Mouse (Mus musculus) hindbrain, embryonic 12.5 days (tissue): ENCODE measurements around the gene Mcat. TPM values are rescaled to one million over a fixed set of nuclear protein-coding genes. Genes with fewer than 3 reads are reported as not detected.
"Not testable (repeated sequence)": the region's sequence is repeated elsewhere in the genome, so short reads cannot be mapped to it uniquely, and the experiment has no call there.

Source experiments
- ATAC-seq: fragments of 200-750 bp; cut with Nextera tagmentation; 2 replicates; pipeline ENCODE4 v1.8.0; 2017; ENCODE audit warnings: moderate TSS enrichment; ENCODE audit not compliant: low FRiP score
- H3K27ac ChIP-seq: fragments of 300-500 bp; sonication (generic); 2 replicates; pipeline ENCODE4 v1.5.1; 2016; ENCODE audit warnings: mild to moderate bottlenecking
- H3K27me3 ChIP-seq: fragments of 300-500 bp; sonication (generic); 2 replicates; pipeline ENCODE4 v1.6.1; 2016; ENCODE audit warnings: mild to moderate bottlenecking
- H3K36me3 ChIP-seq: fragments of 300-500 bp; sonication (generic); 2 replicates; pipeline ENCODE4 v1.6.1; 2016; ENCODE audit warnings: mild to moderate bottlenecking
- H3K4me1 ChIP-seq: fragments of 300-500 bp; sonication (generic); 2 replicates; pipeline ENCODE4 v1.6.1; 2016
- H3K4me2 ChIP-seq: fragments of 300-500 bp; sonication (generic); replicated peaks from 2 replicates; pipeline ENCODE4 v1.6.1; 2016; ENCODE audit warnings: mild to moderate bottlenecking
- H3K4me3 ChIP-seq: fragments of 300-500 bp; sonication (generic); 2 replicates; pipeline ENCODE4 v1.5.1; 2016; ENCODE audit warnings: mild to moderate bottlenecking
- H3K9ac ChIP-seq: fragments of 300-500 bp; sonication (generic); 2 replicates; pipeline ENCODE4 v1.6.1; 2016; ENCODE audit warnings: mild to moderate bottlenecking, moderate library complexity
- H3K9me3 ChIP-seq: fragments of 300-500 bp; sonication (generic); replicated peaks from 2 replicates; pipeline ENCODE4 v1.6.1; 2016; ENCODE audit warnings: mild to moderate bottlenecking
- WGBS: fragments of 180-500 bp; shearing (Covaris S2); methylation state at CpG from one replicate; pipeline ENCODE4 v1.1.7; 2016; 5-methylcytosine and 5-hydroxymethylcytosine counted together
- microRNA-seq: library from miRNA; unstranded; fragments of <30 nt; microRNA quantifications from one replicate; pipeline ENCODE4, GENCODE M21; 2017
- polyA plus RNA-seq: library from polyadenylated mRNA; unstranded; fragments of >200 nt; fragmentation: Nextera tagmentation; extraction: Ambion mirVana; gene quantifications from 2 replicates; pipeline ENCODE4 v1.2.1, GENCODE M21; 2016

Gene Mcat
- polyA plus RNA-seq, 1 experiment from 2014 or later: 40.7 TPM

GRCm38 (mm10) chr15:83515018-83515417, 48.6 kb downstream of the Mcat start:
- ATAC-seq: no peak
- Histone ChIP-seq H3K27me3 (0 out of 2 replicates have a peak, but pooled peaks cover 3% of the 10 kb centered on the region), H3K4me2 (no peak overlapping the region), H3K4me3 (no peak overlapping the region), H3K9ac (no peak overlapping the region), H3K4me1 (no peaks in the 10 kb centered on the region), H3K9me3 (no peaks in the 10 kb centered on the region), H3K27ac (no peak overlapping the region), H3K36me3 (no peaks in the 10 kb centered on the region)
- WGBS: 68% methylated on average over 5 of the region's 5 CpGs

- WGBS: 83% methylated on average over 13 of the region's 13 CpGs
- no peak overlapping the region for H3K4me3 ChIP-seq
- no peak overlapping the region for H3K27ac ChIP-seq
- H3K9ac ChIP-seq: no peak overlapping the region
- ATAC-seq: no peak
- no peak overlapping the region for H3K4me2 ChIP-seq
- peaks cover 13% of the 10 kb centered on the region for H3K4me1 ChIP-seq
- H3K27me3 ChIP-seq: no peaks in the 10 kb centered on the region
- no peaks in the 10 kb centered on the region for H3K9me3 ChIP-seq
- no peaks in the 10 kb centered on the region for H3K36me3 ChIP-seq
Measured at GRCm38 (mm10) chr15:83512489-83513281, 50.9 kb downstream of the Mcat start.

GRCm38 (mm10) chr15:83510805-83511405, 52.7 kb downstream of the Mcat start, which contains the start of gene Ttll1:
Gene Ttll1 (minus strand): TSS chr15:83510893.
- Histone ChIP-seq H3K27me3 (no peaks in the 10 kb centered on the region), H3K4me2 (peak within 1 kb of the TSS; percentile 71), H3K27ac (peak within 1 kb of the TSS; percentile 88), H3K4me3 (peak within 1 kb of the TSS; percentile 60), H3K9ac (peak within 1 kb of the TSS; percentile 73), H3K4me1 (peaks cover 13% of the 10 kb centered on the region), H3K36me3 (no peaks in the 10 kb centered on the region), H3K9me3 (no peaks in the 10 kb centered on the region)
- peak; percentile 95 for ATAC-seq
- WGBS: 13% methylated on average over 41 of the region's 41 CpGs

GRCm38 (mm10) chr15:83509950-83510804, 53.4 kb downstream of the Mcat start:
- peaks cover 4% of the 10 kb centered on the region; the same call in 1 of the 2 replicates for H3K36me3 ChIP-seq
- 28% methylated on average over 17 of the region's 17 CpGs for WGBS
- peak overlapping the region; percentile 73 for H3K9ac ChIP-seq
- H3K9me3 ChIP-seq: no peaks in the 10 kb centered on the region
- H3K27me3 ChIP-seq: no peaks in the 10 kb centered on the region
- peak overlapping the region; percentile 60 for H3K4me3 ChIP-seq
- peak overlapping the region; percentile 71 for H3K4me2 ChIP-seq
- peaks cover 13% of the 10 kb centered on the region for H3K4me1 ChIP-seq
- peak overlapping the region; percentile 88 for H3K27ac ChIP-seq
- ATAC-seq: peak; percentile 89

GRCm38 (mm10) chr15:83501483-83501882, 62.1 kb downstream of the Mcat start:
- not testable (repeated sequence) for H3K9me3 ChIP-seq, H3K9ac ChIP-seq, H3K4me1 ChIP-seq, H3K4me3 ChIP-seq, H3K27ac ChIP-seq, H3K27me3 ChIP-seq, ATAC-seq, H3K4me2 ChIP-seq
- 72% methylated on average over 6 of the region's 6 CpGs for WGBS
- peaks cover 77% of the 10 kb centered on the region for H3K36me3 ChIP-seq

- no peaks in the 10 kb centered on the region for H3K4me1 ChIP-seq
- no peak overlapping the region for H3K27ac ChIP-seq
- no peak overlapping the region for H3K4me3 ChIP-seq
- no peak overlapping the region for H3K4me2 ChIP-seq
- no peaks in the 10 kb centered on the region for H3K9me3 ChIP-seq
- no peaks in the 10 kb centered on the region for H3K27me3 ChIP-seq
- H3K9ac ChIP-seq: no peak overlapping the region
- no peak for ATAC-seq
- H3K36me3 ChIP-seq: peaks cover 86% of the 10 kb centered on the region
- 61% methylated on average over 3 of the region's 3 CpGs for WGBS
Measured at GRCm38 (mm10) chr15:83500352-83500751, 63.2 kb downstream of the Mcat start.

GRCm38 (mm10) chr15:83499211-83499755, 64.3 kb downstream of the Mcat start:
- ATAC-seq: no peak
- Histone ChIP-seq H3K9ac (no peak overlapping the region), H3K27me3 (no peaks in the 10 kb centered on the region), H3K27ac (no peak overlapping the region), H3K4me1 (no peaks in the 10 kb centered on the region), H3K9me3 (no peaks in the 10 kb centered on the region), H3K4me2 (no peak overlapping the region), H3K36me3 (peaks cover 87% of the 10 kb centered on the region), H3K4me3 (no peak overlapping the region)
- WGBS: 94% methylated on average over 10 of the region's 10 CpGs

GRCm38 (mm10) chr15:83497299-83497698, 66.3 kb downstream of the Mcat start:
- Histone ChIP-seq H3K4me1 (no peaks in the 10 kb centered on the region), H3K9me3 (no peaks in the 10 kb centered on the region), H3K36me3 (peaks cover 89% of the 10 kb centered on the region), H3K27me3 (no peaks in the 10 kb centered on the region), H3K9ac (no peak overlapping the region), H3K4me2 (no peak overlapping the region), H3K27ac (no peak overlapping the region), H3K4me3 (no peak overlapping the region)
- ATAC-seq: no peak
- 89% methylated on average over 6 of the region's 6 CpGs for WGBS

Small RNAs within 50 kb of the gene (microRNA-seq; reads per million reads assigned to microRNA genes)
- not detected for gene Gm24575

Other genes starting within 250 kb of the Mcat start
- gene Arfgap3, start 213.5 kb downstream of the Mcat start, polyA plus RNA-seq: 44.2 and 51.1 TPM in 2 replicates
- 46.9 and 47.7 TPM in 2 replicates for gene Pacsin2, start 99.2 kb downstream of the Mcat start, polyA plus RNA-seq
- gene Ttll1, start 52.9 kb downstream of the Mcat start, polyA plus RNA-seq: 64.1 and 77.2 TPM in 2 replicates
- gene Bik, start 36.9 kb downstream of the Mcat start, polyA plus RNA-seq: 2.0 and 2.1 TPM in 2 replicates
- gene Tspo, start 195 bp downstream of the Mcat start, polyA plus RNA-seq: 19.5 and 21.9 TPM in 2 replicates
- gene Ttll12, start 31.4 kb upstream of the Mcat start, polyA plus RNA-seq: 44.3 and 45.1 TPM in 2 replicates
- 32.4 and 33.2 TPM in 2 replicates for gene Scube1, start 161.2 kb upstream of the Mcat start, polyA plus RNA-seq
- gene Mpped1, start 215.7 kb upstream of the Mcat start, polyA plus RNA-seq: 3.1 and 4.9 TPM in 2 replicates